Mouse (Mus musculus): ENCODE measurements around the gene Npnt. TPM values are rescaled to one million over a fixed set of nuclear protein-coding genes. Genes with fewer than 3 reads are reported as not detected.

The Npnt gene
- polyA plus RNA-seq, 1 experiment from 2014 or later: 197 TPM

GRCm38 (mm10) chr3:132837134-132837533 is 113.0 kb downstream of the Npnt start:
- no peak overlapping the region for H3K4me2 ChIP-seq (replicated peaks; ENCODE audit: low read depth, low read length)
- H3K9me3 ChIP-seq (ENCODE audit: low read length): no peaks in the 10 kb centered on the region
- no peaks in the 10 kb centered on the region for H3K4me1 ChIP-seq (ENCODE audit: insufficient read depth, low read length)
- peaks cover 28% of the 10 kb centered on the region for H3K36me3 ChIP-seq (ENCODE audit: insufficient read depth, low read length)
- no peak overlapping the region for H3K4me3 ChIP-seq (ENCODE audit: low read length)
- WGBS: 85% methylated on average over 4 of the region's 4 CpGs
- no peak for ATAC-seq (ENCODE audit: low FRiP score, low TSS enrichment)
- no peaks in the 10 kb centered on the region for H3K27me3 ChIP-seq (ENCODE audit: insufficient read depth, low read length)
- H3K9ac ChIP-seq (replicated peaks; ENCODE audit: low read length): no peak overlapping the region
- no peak overlapping the region for H3K27ac ChIP-seq (ENCODE audit: low read length)

- WGBS: 80% methylated on average over 6 of the region's 6 CpGs
- Histone ChIP-seq H3K4me1 (ENCODE audit: insufficient read depth, low read length) (no peaks in the 10 kb centered on the region), H3K27ac (ENCODE audit: low read length) (no peak overlapping the region), H3K27me3 (ENCODE audit: insufficient read depth, low read length) (no peaks in the 10 kb centered on the region), H3K4me2 (replicated peaks; ENCODE audit: low read depth, low read length) (no peak overlapping the region), H3K4me3 (ENCODE audit: low read length) (no peak overlapping the region), H3K9me3 (ENCODE audit: low read length) (no peaks in the 10 kb centered on the region), H3K9ac (replicated peaks; ENCODE audit: low read length) (no peak overlapping the region), H3K36me3 (ENCODE audit: insufficient read depth, low read length) (peaks cover 21% of the 10 kb centered on the region)
- no peak for ATAC-seq (ENCODE audit: low FRiP score, low TSS enrichment)
These were observed 114.8 kb downstream of the Npnt start for GRCm38 (mm10) chr3:132835118-132835794.

Other genes starting within 250 kb of the Npnt start
- 24.5 and 26.5 TPM in 2 replicates for gene Ints12, start 141.5 kb upstream of the Npnt start, polyA plus RNA-seq (2015; fragmentation: Nextera tagmentation; extraction: Ambion mirVana)
- 6.6 and 7.1 TPM in 2 replicates for gene Gstcd, start 141.7 kb upstream of the Npnt start, polyA plus RNA-seq (2015; fragmentation: Nextera tagmentation; extraction: Ambion mirVana)

Measured in kidney, embryonic 16.5 days (tissue).